Mouse (Mus musculus): ENCODE measurements around the gene Cbx8. TPM values are rescaled to one million over a fixed set of nuclear protein-coding genes. Genes with fewer than 3 reads are reported as not detected.

The Cbx8 gene
- polyA plus RNA-seq, 1 experiment from 2014 or later: 3.9 TPM

DNA sequence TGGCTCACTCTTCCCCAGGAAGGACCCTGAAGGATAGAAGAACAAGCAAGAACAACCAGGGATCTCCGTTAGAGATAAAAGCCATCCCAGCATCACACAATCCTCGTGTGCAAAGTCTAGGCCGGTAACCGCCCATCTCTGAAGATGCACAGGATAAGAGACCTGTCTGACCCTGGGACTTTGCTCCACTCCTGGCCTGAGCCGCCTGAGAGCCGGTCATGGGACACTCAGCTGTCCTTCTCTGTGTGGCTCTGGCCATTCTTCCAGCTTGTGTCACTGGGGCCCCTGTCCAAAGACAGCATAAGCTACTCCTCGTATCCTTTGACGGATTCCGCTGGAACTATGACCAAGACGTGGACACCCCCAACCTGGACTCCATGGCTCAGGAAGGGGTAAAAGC lies 52.8 kb downstream of the Cbx8 start, which contains the start of gene Enpp7:
TSS of gene Enpp7 (plus strand) at position 190 of the 400 bp plus-strand sequence.
- H3K9me3 ChIP-seq (ENCODE audit: low read length): no peaks in the 10 kb centered on the region
- 76% methylated on average over 10 of the region's 10 CpGs for WGBS (ENCODE audit: insufficient replicate concordance)
- H3K4me1 ChIP-seq (ENCODE audit: insufficient read depth): no peaks in the 10 kb centered on the region
- H3K27ac ChIP-seq (ENCODE audit: low read depth): no peak within 1 kb of the TSS
- ATAC-seq (no peak), DNase-seq (no peak)
- no peaks in the 10 kb centered on the region for H3K27me3 ChIP-seq (ENCODE audit: insufficient read depth, low read length)
- TF ChIP-seq CTCF (IDR thresholded peaks at IDR 0.05; ENCODE audit: low read depth): no peak
- no peak for TF ChIP-seq EP300 (IDR thresholded peaks at IDR 0.05; ENCODE audit: low read depth)
- H3K4me2 ChIP-seq (ENCODE audit: low read depth, low read length): no peak within 1 kb of the TSS
- no peak within 1 kb of the TSS for H3K9ac ChIP-seq (replicated peaks)
- H3K36me3 ChIP-seq (replicated peaks; ENCODE audit: insufficient read depth, low read length): no peaks in the 10 kb centered on the region
- H3K4me3 ChIP-seq (ENCODE audit: low read depth, low read length): no peak within 1 kb of the TSS

Other genes with a start within 250 kb of the Cbx8 start
- 0.72 and 0.73 TPM in 2 replicates for gene Rbfox3, start 129.4 kb downstream of the Cbx8 start, polyA plus RNA-seq (2015; fragmentation: Nextera tagmentation; extraction: Ambion mirVana)
- not detected in 2 replicates for gene Enpp7, start 52.8 kb downstream of the Cbx8 start, polyA plus RNA-seq (2015; fragmentation: Nextera tagmentation; extraction: Ambion mirVana)
- 1.9 and 2.0 TPM in 2 replicates for gene Cbx2, start 18.0 kb downstream of the Cbx8 start, polyA plus RNA-seq (2015; fragmentation: Nextera tagmentation; extraction: Ambion mirVana)
- gene Cbx4, start 45.3 kb upstream of the Cbx8 start, polyA plus RNA-seq (2015; fragmentation: Nextera tagmentation; extraction: Ambion mirVana): 2.8 and 4.7 TPM in 2 replicates
- gene Tbc1d16, start 187.5 kb upstream of the Cbx8 start, polyA plus RNA-seq (2015; fragmentation: Nextera tagmentation; extraction: Ambion mirVana): 1.0 and 1.5 TPM in 2 replicates
- 0.89 and 0.95 TPM in 2 replicates for gene Ccdc40, start 187.6 kb upstream of the Cbx8 start, polyA plus RNA-seq (2015; fragmentation: Nextera tagmentation; extraction: Ambion mirVana)
- 28.6 and 29.0 TPM in 2 replicates for gene Gaa, start 226.9 kb upstream of the Cbx8 start, polyA plus RNA-seq (2015; fragmentation: Nextera tagmentation; extraction: Ambion mirVana)